Mouse (Mus musculus): ENCODE data around the gene Pecam1. TPM values are rescaled to one million over a fixed set of nuclear protein-coding genes. Genes with fewer than 3 reads are reported as not detected.

Gene Pecam1
- total RNA-seq, 2 experiments from 2014 or later: 19.3 to 20.1 TPM

DNA sequence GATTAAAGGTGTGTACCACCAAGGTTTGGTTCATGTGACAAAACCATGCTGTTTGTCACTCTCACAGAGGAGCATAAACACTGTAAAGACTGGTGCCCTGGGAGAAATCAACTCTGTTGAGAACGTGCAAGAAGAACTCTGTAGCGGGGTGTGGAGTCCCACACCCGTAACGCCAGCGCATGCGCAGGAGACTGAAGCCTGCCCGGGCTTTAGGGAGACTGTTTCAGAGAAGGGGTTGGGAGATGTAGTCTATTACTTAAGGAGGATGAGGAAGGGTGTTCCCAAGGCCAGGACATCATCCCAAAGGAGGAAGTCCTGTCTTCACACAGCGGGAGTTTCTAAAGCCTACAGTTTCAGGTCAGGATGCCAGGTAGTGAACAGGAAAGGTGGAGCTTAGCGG, 51.3 kb downstream of the Pecam1 start:
- DNase-seq (ENCODE audit: low spot score in 2 of 2): no peak

- no peak for DNase-seq (ENCODE audit: low spot score in 2 of 2)
Measured at GRCm38 (mm10) chr11:106698289-106698688, 52.1 kb downstream of the Pecam1 start.

DNA sequence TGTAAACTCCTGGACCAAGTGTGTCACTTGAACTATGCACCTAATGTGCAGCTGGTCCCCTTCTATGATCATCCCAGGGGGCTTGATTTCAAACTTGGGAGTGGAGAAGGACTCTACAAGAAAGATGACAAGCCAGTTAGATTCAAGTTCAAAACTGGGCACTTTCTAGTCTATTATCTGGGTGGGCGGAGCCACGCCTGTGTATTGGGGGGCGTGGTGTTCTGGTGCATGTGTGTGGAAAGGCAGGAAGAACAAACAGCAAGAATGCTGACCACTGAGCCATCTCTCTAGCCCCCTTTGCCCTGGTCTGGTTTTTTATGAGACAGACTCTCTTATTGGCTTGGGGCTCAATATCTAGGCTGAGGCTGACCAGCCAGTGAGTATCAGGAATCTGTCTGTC, 54.5 kb downstream of the Pecam1 start:
- DNase-seq (ENCODE audit: low spot score in 2 of 2): no peak

GRCm38 (mm10) chr11:106692890-106693289, 57.5 kb downstream of the Pecam1 start:
- no peak for DNase-seq (ENCODE audit: low spot score in 2 of 2)

DNA sequence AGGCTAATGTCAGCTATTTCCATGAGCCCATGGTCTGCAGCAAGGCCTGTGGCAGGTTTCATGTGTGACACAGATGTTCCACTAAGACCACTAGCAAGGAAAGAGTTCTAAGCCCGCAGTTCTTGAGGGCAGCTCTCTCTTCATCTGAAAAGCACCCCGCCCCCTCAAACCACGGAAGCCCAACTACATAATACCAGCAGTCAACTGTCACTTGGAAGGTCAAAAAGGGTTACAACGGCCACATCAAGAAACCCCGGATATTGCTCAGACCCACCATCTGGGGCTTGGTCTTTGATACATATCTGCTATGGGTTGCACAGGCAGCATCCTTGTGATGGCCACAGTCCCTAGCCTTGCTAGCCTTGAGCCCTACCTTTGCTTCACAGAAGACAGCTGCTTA, 62.1 kb downstream of the Pecam1 start:
- no peak for DNase-seq (ENCODE audit: low spot score in 2 of 2)

GRCm38 (mm10) chr11:106687293-106687692, 63.1 kb downstream of the Pecam1 start:
- DNase-seq (ENCODE audit: low spot score in 2 of 2): no peak

DNA sequence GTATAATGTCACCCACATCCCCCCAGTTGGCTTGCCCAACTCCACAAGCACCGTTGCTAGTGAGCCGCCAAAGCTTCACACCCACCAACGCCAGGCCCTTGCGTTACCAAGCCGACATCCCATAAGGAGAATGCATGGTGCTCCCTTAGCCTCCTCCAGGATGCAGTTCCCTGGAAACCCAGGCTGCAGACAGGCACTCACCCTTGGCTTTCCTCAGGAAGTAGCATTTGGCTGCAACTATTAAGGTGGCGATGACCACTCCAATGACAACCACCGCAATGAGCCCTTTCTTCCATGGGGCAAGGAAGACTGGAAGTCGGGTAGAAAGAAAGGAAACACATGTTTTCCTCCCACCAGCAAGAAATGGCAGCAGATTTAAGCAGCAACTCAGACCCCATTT, 66.4 kb downstream of the Pecam1 start:
- no peak for DNase-seq (ENCODE audit: low spot score in 2 of 2)

DNA sequence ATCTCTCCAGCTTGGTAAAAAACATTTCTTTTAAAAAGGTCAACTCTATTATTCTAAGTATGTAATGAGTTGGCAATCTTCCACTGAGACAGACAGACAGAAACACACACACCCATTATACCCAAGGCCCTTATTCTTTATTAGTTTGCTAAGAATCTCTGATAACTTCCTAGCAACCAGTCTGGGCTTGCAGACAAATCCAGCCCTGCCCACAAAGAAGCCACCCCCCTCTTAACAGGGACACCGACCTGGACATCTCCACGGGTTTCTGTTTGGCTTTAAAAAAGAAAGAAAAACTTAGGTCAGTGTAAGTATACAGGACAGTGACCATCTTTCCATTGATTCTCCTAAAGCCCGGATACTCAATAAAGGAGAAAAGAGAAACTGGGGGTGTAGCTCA, 67.1 kb downstream of the Pecam1 start:
- no peak for DNase-seq (ENCODE audit: low spot score in 2 of 2)

DNA sequence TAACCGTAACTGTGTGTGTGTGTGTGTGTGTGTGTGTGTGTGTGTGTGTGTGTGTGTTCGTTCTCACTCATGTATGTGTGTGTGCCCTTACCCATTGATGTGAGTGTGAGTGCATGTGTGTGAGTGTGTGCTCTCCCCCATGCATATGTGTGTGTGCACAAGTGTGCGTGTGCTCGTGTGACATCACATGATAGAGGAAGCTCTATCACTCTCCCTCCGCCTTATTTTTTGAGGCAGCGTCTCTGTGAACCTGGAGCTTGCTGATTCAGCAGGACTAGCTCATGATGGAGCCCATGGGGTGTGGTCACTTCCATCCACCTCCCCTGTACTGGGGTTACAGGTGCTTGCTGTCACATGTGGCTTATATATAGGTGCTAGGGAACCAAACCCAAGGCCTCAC, 69.3 kb downstream of the Pecam1 start:
- DNase-seq (ENCODE audit: low spot score in 2 of 2): no peak

DNA sequence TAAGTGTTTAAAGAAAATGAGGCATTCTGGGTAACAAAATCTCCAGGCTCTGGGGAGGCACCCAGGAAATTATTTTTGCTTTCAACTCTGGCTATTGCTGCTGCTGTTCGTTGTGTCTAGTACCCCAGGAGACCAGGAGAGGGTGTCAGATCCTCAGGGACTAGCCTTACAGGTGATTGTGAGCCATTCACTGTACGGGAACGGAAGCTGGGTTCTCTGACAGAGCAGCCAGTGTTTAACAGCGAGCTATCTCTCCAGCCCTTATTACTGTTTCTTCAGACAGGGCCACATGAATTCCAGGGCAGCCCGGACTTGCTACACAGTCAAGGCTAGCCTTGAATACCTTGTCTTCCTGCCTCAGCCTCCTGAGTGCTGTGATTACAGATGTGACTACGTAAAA, 70.6 kb downstream of the Pecam1 start:
- DNase-seq (ENCODE audit: low spot score in 2 of 2): no peak

DNA sequence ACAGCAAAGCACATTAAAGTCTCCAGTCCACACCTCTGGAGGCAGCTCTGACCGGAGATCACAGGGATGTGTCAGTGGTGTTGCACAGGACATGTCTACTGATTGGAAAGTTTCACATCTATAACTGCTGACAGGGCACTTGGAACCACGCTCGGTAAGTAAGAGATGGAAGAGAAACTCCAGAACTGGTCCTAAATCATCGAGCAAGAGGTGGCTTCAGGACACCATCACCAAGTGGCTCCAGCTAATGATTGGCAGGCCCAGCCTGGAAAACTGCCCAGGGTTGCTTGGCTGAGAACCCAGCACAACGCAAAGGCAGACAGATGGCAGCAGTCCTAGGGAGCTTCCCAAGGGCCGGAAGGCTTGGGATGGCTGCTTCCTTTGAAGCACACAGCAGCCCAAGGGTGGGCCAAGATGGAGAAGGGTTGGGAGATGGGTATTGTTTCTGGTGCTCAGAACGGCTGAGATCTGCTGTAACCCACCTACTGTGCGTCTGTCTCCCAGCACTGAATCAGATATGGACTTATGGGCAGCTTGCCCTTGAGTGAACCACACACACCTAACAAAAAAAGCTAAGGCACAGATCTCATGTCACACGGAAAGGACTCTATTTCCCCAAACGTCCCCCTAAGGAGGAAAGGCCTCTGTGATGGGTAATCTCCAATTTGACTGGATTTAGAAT, 72.4 kb downstream of the Pecam1 start:
- DNase-seq (ENCODE audit: low spot score in 2 of 2): peak; percentile 58 to 68

DNA sequence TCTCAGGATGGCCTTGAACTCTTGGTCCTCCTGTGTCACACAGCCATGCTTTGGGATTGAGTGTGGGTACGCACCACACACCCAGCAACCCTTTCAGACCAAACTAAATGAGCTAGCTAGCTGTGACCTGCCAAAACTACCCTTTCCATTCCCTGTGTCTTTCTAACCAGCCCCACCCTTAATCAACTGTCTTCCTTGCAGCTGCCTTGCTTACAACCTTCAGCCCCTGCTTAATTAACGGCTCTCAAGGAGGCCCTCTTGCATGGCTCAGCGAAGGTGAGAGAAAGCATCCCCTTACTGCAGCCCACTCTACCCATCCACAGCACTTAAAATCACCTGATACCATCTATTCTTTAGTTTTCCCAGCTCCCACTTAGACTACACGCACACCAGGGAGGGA, 73.1 kb downstream of the Pecam1 start:
- DNase-seq (ENCODE audit: low spot score in 2 of 2): no peak

GRCm38 (mm10) chr11:106675875-106676274, 74.6 kb downstream of the Pecam1 start:
- no peak for DNase-seq (ENCODE audit: low spot score in 2 of 2)

GRCm38 (mm10) chr11:106675201-106675726, 75.2 kb downstream of the Pecam1 start:
- no peak for DNase-seq (ENCODE audit: low spot score in 2 of 2)

DNA sequence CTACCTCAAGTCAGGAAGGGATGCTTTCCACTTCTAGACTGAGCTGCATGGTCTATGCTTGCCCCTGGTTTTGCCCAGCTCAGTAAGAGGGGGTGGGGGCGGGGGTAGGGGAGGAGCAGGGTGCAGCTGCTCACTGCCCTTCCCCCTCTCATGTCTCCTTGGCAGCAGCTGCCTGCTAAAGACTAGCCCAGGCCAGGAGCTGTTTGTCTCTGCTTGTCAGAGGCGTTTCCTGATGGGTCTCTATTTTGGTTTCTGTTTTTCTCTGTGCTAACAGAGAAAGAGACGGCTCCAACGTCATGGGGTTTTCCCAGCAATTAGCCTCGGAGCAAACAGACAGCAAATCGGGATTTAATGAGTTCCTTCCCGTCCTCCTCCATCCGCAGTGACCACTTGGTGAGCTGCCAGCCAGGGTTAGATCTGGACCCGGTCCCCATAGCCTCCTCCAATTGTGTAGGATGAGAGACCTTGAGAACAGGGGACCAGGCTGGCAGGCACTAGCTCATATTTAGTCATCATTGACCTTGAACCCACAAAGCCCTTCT, 75.7 kb downstream of the Pecam1 start:
- DNase-seq (ENCODE audit: low spot score in 2 of 2): peak; percentile 26 to 33

GRCm38 (mm10) chr11:106673727-106674611, 76.5 kb downstream of the Pecam1 start:
- no peak for DNase-seq (ENCODE audit: low spot score in 2 of 2)

GRCm38 (mm10) chr11:106672919-106673505, 77.4 kb downstream of the Pecam1 start:
- no peak for DNase-seq (ENCODE audit: low spot score in 2 of 2)

GRCm38 (mm10) chr11:106671801-106672200, 78.6 kb downstream of the Pecam1 start:
- DNase-seq (ENCODE audit: low spot score in 2 of 2): no peak

GRCm38 (mm10) chr11:106670951-106671478, 79.4 kb downstream of the Pecam1 start:
- DNase-seq (ENCODE audit: low spot score in 2 of 2): no peak

DNA sequence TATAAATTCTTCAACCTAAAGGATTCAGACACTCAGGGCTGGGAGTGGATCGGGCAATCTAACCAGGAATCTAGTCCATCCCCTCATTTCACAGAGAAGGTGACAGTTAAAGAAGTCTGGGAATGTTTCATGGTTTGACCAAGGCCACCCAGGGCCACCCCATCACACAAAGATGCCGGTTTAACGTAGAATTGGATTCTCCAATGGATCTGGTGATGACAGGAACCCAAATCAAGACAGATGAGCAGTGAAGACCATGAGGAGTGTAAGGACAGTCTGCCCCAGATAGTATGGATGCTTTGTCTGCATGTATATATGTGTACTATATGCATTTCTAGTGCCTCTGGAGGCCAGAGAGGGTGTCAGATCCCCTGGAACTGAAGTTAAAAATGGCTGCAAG, 80.2 kb downstream of the Pecam1 start:
- DNase-seq (ENCODE audit: low spot score in 2 of 2): no peak

- no peak for DNase-seq (ENCODE audit: low spot score in 2 of 2)
Measured at GRCm38 (mm10) chr11:106669873-106670173, 80.6 kb downstream of the Pecam1 start.

Measured in left cerebral cortex, adult 18-20 months (tissue).